Mouse (Mus musculus) brain, embryonic 14.5 days (tissue): Measurements from ENCODE around the gene Angel1. TPM values are rescaled to one million over a fixed set of nuclear protein-coding genes. Genes with fewer than 3 reads are reported as not detected.

Experiments used
- DNase-seq: peaks from one replicate; pipeline ENCODE4 v3.0.0-alpha.2; 2011; ENCODE audit warnings: low read depth
- CTCF ChIP-seq: fragments of 200-500 bp; IDR thresholded peaks from 2 replicates; pipeline ENCODE4 v1.5.1; 2012; ENCODE audit warnings: inconsistent platforms, mild to moderate bottlenecking, moderate library complexity, borderline replicate concordance; ENCODE audit not compliant: insufficient read depth, insufficient read length; ENCODE audit errors: extremely low read depth
- POLR2A ChIP-seq: fragments of 200-500 bp; IDR thresholded peaks from 2 replicates; pipeline ENCODE4 v1.6.1; 2012; ENCODE audit warnings: mild to moderate bottlenecking, inconsistent platforms, borderline replicate concordance; ENCODE audit not compliant: poor library complexity, insufficient read depth, insufficient read length, severe bottlenecking; ENCODE audit errors: extremely low read depth
- polyA plus RNA-seq: library from polyadenylated mRNA; depleted of rRNA; stranded (reverse); fragments of >200 nt; gene quantifications from 2 replicates; pipeline ENCODE4 v1.2.3, GENCODE M21; 2012; rRNA removed

Angel1 gene
- polyA plus RNA-seq, 1 experiment = 17.3 TPM

DNA sequence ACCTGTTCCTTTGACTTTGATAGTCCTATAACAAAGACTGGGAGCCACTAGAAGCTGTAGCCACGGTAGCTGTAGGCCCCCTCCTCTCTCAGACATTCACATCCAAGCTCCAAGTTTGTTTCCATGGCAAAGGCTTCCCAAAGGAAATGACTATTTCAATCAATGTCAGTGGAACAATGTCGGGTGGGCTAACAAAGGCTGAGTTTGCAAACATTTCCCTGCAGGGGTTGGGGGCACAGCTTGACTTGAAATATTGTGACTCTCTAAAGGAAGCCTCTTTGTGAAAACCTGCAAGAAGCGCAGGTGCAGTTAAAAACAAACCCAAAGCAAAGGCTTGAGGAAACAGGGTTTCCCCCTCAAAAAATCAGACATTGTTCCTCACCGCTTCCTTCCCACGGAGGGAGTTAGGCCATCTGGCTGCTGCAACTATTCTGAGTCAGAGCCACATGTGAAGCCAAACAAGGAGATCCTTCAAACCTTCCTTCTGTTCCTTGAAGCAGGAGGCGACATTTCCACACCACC lies 66.8 kb downstream of the Angel1 start:
- DNase-seq = peak; percentile 80
- TF ChIP-seq CTCF = no peak
- no peak for TF ChIP-seq POLR2A

DNA sequence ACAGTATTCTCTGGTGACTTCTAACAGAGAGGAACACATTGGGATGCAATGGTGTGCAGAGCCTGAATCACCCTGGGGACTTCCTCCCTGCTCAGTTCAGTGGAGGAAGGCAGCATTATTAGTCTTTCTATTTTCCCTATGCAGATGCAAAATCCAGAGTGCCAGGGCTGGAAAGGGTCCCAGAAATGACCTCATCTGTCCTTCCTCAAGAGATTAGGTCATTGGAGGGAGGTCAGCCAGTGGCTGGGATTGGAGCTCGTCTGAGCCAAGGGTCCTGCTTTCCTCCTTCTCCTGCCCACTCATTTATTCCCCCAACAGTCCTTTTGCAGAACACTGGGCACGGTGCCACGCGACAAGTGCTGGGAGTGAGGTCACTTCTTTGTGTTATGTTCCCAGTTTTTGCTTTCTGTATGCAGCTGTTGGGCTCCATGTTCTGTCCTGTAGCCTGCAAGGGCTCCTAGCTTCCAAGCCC lies 73.7 kb downstream of the Angel1 start:
- no peak for TF ChIP-seq CTCF
- TF ChIP-seq POLR2A = no peak
- DNase-seq = peak; percentile 97

DNA sequence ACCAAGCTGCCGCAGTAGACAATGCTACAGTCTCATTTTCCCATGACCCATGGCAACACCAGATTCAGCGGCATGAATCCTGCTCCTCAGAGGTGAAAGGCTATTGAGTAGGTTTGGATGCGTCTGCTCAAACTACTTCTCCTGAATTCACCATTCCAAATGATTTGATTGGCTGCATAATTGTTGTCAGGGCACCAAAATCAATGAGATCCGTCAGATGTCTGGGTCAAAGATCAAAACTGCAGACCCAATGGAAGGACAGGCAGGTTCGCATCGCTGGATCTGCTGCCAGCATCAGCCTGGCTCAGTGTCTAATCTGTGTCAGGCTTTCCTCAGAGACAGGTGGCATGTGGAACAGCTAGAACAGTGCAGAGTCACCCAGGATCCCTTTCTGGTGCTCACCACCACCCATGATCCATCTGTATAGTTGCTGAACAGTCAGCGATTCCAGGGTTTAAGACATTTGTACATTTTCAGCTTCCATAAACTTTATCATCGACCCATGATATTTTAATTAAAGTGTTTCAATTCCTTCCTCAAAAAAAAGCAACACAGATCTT lies 74.9 kb downstream of the Angel1 start:
- no peak for TF ChIP-seq CTCF
- DNase-seq = no peak

Other genes starting within 250 kb of the Angel1 start
- 41.9 and 59.6 TPM in 2 replicates for gene Vash1, start 47.8 kb downstream of the Angel1 start, polyA plus RNA-seq
- gene Lrrc74a, start 7.9 kb upstream of the Angel1 start, polyA plus RNA-seq = not detected in 2 replicates
- gene Irf2bpl, start 158.3 kb upstream of the Angel1 start, polyA plus RNA-seq = 77.9 and 97.5 TPM in 2 replicates
- 67.3 and 70.7 TPM in 2 replicates for gene Cipc, start 220.6 kb upstream of the Angel1 start, polyA plus RNA-seq